Mouse (Mus musculus): ENCODE data around the gene C1qc. TPM values are rescaled to one million over a fixed set of nuclear protein-coding genes. Genes with fewer than 3 reads are reported as not detected.
A peak's percentile ranks its signal among the peaks of the same experiment; 100 is the strongest.

The C1qc gene
- total and polyA plus RNA-seq, 2 experiments: 89.6 to 104 TPM

DNA sequence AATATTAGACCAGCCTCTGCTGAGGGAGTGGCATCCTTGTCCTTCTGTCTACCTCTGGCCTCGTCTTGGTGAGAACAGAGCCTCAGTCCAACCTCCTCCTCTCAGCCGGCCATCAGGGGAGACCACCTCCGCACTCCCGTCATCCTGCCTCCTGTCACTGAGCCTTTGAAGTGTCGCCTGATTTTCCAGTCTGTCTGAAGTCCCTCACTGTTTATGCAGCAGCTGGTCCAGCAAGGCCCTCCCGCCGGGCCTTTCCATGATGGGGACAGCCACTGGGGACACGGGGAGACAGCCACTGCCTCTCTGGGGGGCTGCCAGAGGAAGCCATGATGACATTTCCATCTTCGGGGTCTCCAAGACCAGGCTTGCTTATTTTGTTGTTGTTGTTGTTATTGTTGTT is 20.0 kb upstream of the C1qc start:
- no peak overlapping the region for H3K9ac ChIP-seq (ENCODE audit: low read depth, low read length)

DNA sequence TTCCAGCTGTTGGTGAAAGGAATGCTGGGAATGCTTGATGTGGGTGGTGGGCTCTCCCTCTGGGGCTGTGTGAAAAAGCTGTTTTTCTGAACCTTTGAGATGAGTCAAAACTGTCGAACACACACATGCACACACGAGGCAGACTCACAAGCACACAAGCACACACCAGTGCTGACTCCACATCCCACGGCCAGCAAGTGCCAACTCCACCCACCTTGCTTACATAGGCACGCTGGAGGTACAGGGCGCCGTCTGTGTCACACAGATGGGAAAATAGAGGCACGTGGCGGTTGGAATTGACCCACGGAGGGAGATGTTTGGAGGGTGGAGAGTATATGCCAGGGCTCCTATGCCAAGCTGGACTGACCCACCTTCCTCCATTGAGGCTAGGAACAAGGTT is 18.9 kb upstream of the C1qc start:
- 45% methylated on average over 9 of the region's 9 CpGs for WGBS
- Histone ChIP-seq H3K79me2 (ENCODE audit: control insufficient read depth, insufficient read depth, low read length) (no peaks in the 10 kb centered on the region), H3K27me3 (ENCODE audit: control insufficient read depth, insufficient read depth, low read length) (peaks cover 3% of the 10 kb centered on the region), H3K9ac (ENCODE audit: low read depth, low read length) (no peak overlapping the region), H3K27ac (replicated peaks; ENCODE audit: insufficient read depth, low read depth, low read length) (no peak overlapping the region), H3K4me3 (ENCODE audit: insufficient read depth, low read depth, low read length) (no peak overlapping the region), H3K4me1 (ENCODE audit: control insufficient read depth, insufficient read depth, low read length) (no peaks in the 10 kb centered on the region), H3K36me3 (ENCODE audit: control insufficient read depth, insufficient read depth, low read length) (no peaks in the 10 kb centered on the region)
- TF ChIP-seq CTCF (IDR thresholded peaks at IDR 0.05; ENCODE audit: low read depth, low read length) (no peak), POLR2A (IDR thresholded peaks at IDR 0.05; ENCODE audit: extremely low read depth, insufficient read depth, low read length) (no peak)
- no peak for DNase-seq (ENCODE audit: extremely low read depth, low read depth, low spot score)

More for the DNA sequence above, 20.0 kb upstream of the C1qc start:
- Histone ChIP-seq H3K27me3 (ENCODE audit: control insufficient read depth, insufficient read depth, low read length) (peaks cover 6% of the 10 kb centered on the region), H3K36me3 (ENCODE audit: control insufficient read depth, insufficient read depth, low read length) (no peaks in the 10 kb centered on the region), H3K4me3 (ENCODE audit: insufficient read depth, low read depth, low read length) (no peak overlapping the region), H3K4me1 (ENCODE audit: control insufficient read depth, insufficient read depth, low read length) (no peaks in the 10 kb centered on the region), H3K27ac (replicated peaks; ENCODE audit: insufficient read depth, low read depth, low read length) (no peak overlapping the region), H3K79me2 (ENCODE audit: control insufficient read depth, insufficient read depth, low read length) (no peaks in the 10 kb centered on the region)
- 28% methylated on average over 9 of the region's 9 CpGs for WGBS
- TF ChIP-seq POLR2A (IDR thresholded peaks at IDR 0.05; ENCODE audit: extremely low read depth, insufficient read depth, low read length): no peak
- no peak for TF ChIP-seq CTCF (IDR thresholded peaks at IDR 0.05; ENCODE audit: low read depth, low read length)
- DNase-seq (ENCODE audit: extremely low read depth, low read depth, low spot score): no peak

DNA sequence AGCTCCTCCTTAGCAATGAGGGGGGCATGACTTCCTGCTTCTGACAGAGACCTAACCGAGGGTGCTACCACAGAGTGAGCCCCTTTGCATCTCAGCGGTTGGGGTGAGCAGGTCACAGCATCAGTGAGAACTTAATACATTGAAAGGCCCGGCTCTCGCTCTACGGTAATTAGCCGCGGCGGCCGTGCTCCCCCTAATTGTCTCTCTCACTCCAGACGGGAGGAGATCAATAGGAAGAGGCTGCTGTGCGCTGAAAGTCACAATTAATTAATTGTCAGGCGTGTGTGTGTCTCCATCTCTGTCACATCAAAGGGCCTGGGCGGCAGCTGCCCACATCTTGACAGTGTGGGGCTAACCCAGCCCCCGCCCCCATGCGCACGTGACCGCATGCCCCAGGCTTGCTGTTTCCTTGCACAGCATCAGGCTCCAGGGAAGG is 18.4 kb upstream of the C1qc start:
- peaks cover 3% of the 10 kb centered on the region; the same call in 1 of the 2 replicates for H3K27me3 ChIP-seq (ENCODE audit: control insufficient read depth, insufficient read depth, low read length)
- no peak for DNase-seq (ENCODE audit: extremely low read depth, low read depth, low spot score)
- H3K4me1 ChIP-seq (ENCODE audit: control insufficient read depth, insufficient read depth, low read length): no peaks in the 10 kb centered on the region
- no peak overlapping the region for H3K27ac ChIP-seq (replicated peaks; ENCODE audit: insufficient read depth, low read depth, low read length)
- H3K79me2 ChIP-seq (ENCODE audit: control insufficient read depth, insufficient read depth, low read length): no peaks in the 10 kb centered on the region
- H3K4me3 ChIP-seq (ENCODE audit: insufficient read depth, low read depth, low read length): no peak overlapping the region
- no peak overlapping the region for H3K9ac ChIP-seq (ENCODE audit: low read depth, low read length)
- WGBS: 24% methylated on average over 17 of the region's 17 CpGs
- no peak for TF ChIP-seq CTCF (IDR thresholded peaks at IDR 0.05; ENCODE audit: low read depth, low read length)
- TF ChIP-seq POLR2A (IDR thresholded peaks at IDR 0.05; ENCODE audit: extremely low read depth, insufficient read depth, low read length): no peak
- no peaks in the 10 kb centered on the region for H3K36me3 ChIP-seq (ENCODE audit: control insufficient read depth, insufficient read depth, low read length)

DNA sequence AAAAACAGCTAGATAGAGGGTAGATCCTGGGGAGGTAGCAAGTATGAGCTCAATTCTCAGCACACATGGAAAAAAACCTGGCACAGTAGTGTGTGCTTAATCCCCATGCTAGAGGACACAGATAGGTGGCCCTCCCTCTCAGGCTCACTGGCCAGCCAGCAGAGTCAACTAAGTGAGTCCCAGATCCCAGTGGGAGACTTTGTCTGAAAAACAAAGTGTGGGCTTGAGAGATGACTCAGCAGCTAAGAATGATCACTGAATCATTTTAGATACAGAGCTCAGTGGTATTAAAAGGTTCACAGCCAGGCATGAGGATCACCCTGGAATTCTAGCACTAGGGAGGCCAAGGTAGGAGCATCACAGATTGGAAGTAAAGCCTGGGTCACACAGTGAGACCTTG is 14.9 kb upstream of the C1qc start:
- Histone ChIP-seq H3K4me1 (ENCODE audit: control insufficient read depth, insufficient read depth, low read length) (no peaks in the 10 kb centered on the region), H3K36me3 (ENCODE audit: control insufficient read depth, insufficient read depth, low read length) (no peaks in the 10 kb centered on the region), H3K79me2 (ENCODE audit: control insufficient read depth, insufficient read depth, low read length) (no peaks in the 10 kb centered on the region), H3K27ac (replicated peaks; ENCODE audit: insufficient read depth, low read depth, low read length) (no peak overlapping the region), H3K4me3 (ENCODE audit: insufficient read depth, low read depth, low read length) (no peak overlapping the region), H3K27me3 (ENCODE audit: control insufficient read depth, insufficient read depth, low read length) (peaks cover 4% of the 10 kb centered on the region), H3K9ac (ENCODE audit: low read depth, low read length) (no peak overlapping the region)
- no peak for TF ChIP-seq POLR2A (IDR thresholded peaks at IDR 0.05; ENCODE audit: extremely low read depth, insufficient read depth, low read length)
- TF ChIP-seq CTCF (IDR thresholded peaks at IDR 0.05; ENCODE audit: low read depth, low read length): no peak
- no peak for DNase-seq (ENCODE audit: extremely low read depth, low read depth, low spot score)

DNA sequence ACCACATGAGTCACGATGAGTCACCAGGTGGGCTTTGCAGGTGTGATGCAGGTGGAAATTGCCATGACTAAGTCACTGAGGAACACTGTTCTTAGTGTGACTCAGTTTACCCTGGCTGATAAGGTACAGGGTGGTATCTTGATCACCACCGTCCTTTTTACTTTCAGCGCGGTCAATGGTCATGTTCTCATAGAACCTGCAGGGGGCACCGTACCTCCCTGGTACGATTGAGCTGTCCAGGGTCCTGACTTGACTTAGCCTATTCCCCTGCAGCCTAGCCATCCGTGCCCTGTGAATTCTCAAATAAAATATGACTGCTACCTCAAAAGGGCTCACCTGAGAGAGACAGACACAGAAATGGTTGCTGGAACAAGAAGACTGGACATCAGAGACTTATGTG is 14.2 kb upstream of the C1qc start:
- no peaks in the 10 kb centered on the region for H3K4me1 ChIP-seq (ENCODE audit: control insufficient read depth, insufficient read depth, low read length)
- no peak overlapping the region for H3K27ac ChIP-seq (replicated peaks; ENCODE audit: insufficient read depth, low read depth, low read length)
- peaks cover 4% of the 10 kb centered on the region for H3K27me3 ChIP-seq (ENCODE audit: control insufficient read depth, insufficient read depth, low read length)
- H3K36me3 ChIP-seq (ENCODE audit: control insufficient read depth, insufficient read depth, low read length): no peaks in the 10 kb centered on the region
- H3K4me3 ChIP-seq (ENCODE audit: insufficient read depth, low read depth, low read length): no peak overlapping the region
- TF ChIP-seq CTCF (IDR thresholded peaks at IDR 0.05; ENCODE audit: low read depth, low read length) (peak; percentile 80), POLR2A (IDR thresholded peaks at IDR 0.05; ENCODE audit: extremely low read depth, insufficient read depth, low read length) (no peak)
- peak; percentile 20 for DNase-seq (ENCODE audit: extremely low read depth, low read depth, low spot score)
- H3K9ac ChIP-seq (ENCODE audit: low read depth, low read length): no peak overlapping the region
- 14% methylated on average over 7 of the region's 7 CpGs for WGBS
- no peaks in the 10 kb centered on the region for H3K79me2 ChIP-seq (ENCODE audit: control insufficient read depth, insufficient read depth, low read length)

DNA sequence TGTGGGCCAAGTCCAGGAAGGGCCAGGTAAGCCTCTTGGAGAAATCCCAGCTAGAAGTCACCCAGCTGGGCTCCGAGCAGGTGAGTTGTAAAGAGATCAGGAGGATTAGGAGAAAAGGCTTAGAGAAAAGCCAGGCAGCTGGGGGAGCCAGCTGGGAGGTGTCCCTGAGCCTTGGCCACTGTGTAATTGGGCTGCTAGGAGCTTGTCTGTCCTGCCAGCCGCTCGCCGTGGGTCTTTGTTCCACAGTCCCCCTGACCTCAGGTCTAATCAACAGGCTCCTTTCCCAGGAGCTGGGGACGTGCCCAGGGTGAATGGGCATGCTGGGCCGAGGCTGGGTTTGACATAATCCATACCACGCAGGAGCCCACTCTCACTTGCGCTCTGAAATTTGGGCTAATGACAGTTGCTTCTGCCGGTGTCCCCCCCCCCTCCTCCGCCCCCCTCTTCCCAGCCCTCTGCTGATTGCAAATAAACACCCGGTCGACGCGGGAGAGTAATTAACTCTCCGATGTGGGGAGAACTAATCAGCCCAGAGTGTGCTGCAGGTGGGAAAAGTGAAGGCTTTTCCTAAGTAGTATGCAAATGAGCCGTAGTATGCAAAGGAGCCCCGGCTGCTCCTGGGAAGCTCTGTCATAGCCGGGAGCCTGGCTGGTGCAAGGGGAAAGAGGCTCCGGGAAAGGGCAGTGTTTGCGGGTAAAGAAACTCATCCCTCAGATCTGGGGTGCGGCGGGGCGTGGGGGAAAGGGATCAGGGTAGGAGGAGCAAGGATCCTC is 12.1 kb upstream of the C1qc start:
- H3K27me3 ChIP-seq (ENCODE audit: control insufficient read depth, insufficient read depth, low read length): peaks cover 4% of the 10 kb centered on the region
- H3K36me3 ChIP-seq (ENCODE audit: control insufficient read depth, insufficient read depth, low read length): no peaks in the 10 kb centered on the region
- H3K9ac ChIP-seq (ENCODE audit: low read depth, low read length): no peak overlapping the region
- DNase-seq (ENCODE audit: extremely low read depth, low read depth, low spot score): no peak
- no peak for TF ChIP-seq POLR2A (IDR thresholded peaks at IDR 0.05; ENCODE audit: extremely low read depth, insufficient read depth, low read length)
- H3K27ac ChIP-seq (replicated peaks; ENCODE audit: insufficient read depth, low read depth, low read length): no peak overlapping the region
- no peak overlapping the region for H3K4me3 ChIP-seq (ENCODE audit: insufficient read depth, low read depth, low read length)
- no peaks in the 10 kb centered on the region for H3K79me2 ChIP-seq (ENCODE audit: control insufficient read depth, insufficient read depth, low read length)
- WGBS: 5% methylated on average over 23 of the region's 23 CpGs
- H3K4me1 ChIP-seq (ENCODE audit: control insufficient read depth, insufficient read depth, low read length): no peaks in the 10 kb centered on the region

Measured in liver, adult 2 months (tissue).